Mouse (Mus musculus): ENCODE measurements at regions not wholly inside any gene's neighbourhood (a gene's known extent, or its start where the extent isn't known, plus 50 kb on each side); places are given as distances from the start of the nearest gene placed in this dataset.

- DNase-seq: no peak
Measured at GRCm38 (mm10) chr1:89207306-89207705, 137.1 kb downstream of the Sh3bp4 start.

- no peak for DNase-seq
Measured at GRCm38 (mm10) chr1:89211116-89211515, 140.9 kb downstream of the Sh3bp4 start.

GRCm38 (mm10) chr1:89228426-89228825 is 158.2 kb downstream of the Sh3bp4 start:
- no peak for DNase-seq

GRCm38 (mm10) chr1:89231756-89232155 is 161.5 kb downstream of the Sh3bp4 start:
- no peak for DNase-seq

GRCm38 (mm10) chr1:89232391-89232790 is 162.2 kb downstream of the Sh3bp4 start:
- DNase-seq: no peak

- peak; percentile 61 for DNase-seq
Measured at GRCm38 (mm10) chr1:89234895-89235294, 164.7 kb downstream of the Sh3bp4 start.

GRCm38 (mm10) chr1:89235296-89235695 is 165.1 kb downstream of the Sh3bp4 start:
- peak; percentile 71 for DNase-seq

- DNase-seq: no peak
Measured at GRCm38 (mm10) chr1:89237696-89238095, 167.5 kb downstream of the Sh3bp4 start.

- no peak for DNase-seq
Measured at GRCm38 (mm10) chr1:89244598-89244997, 174.4 kb downstream of the Sh3bp4 start.

- DNase-seq: no peak
Measured at GRCm38 (mm10) chr1:89245202-89246003, 175.2 kb downstream of the Sh3bp4 start.

GRCm38 (mm10) chr1:89251753-89252152 is 181.5 kb downstream of the Sh3bp4 start:
- peak; percentile 10 for DNase-seq

GRCm38 (mm10) chr1:89252528-89252927 is 182.3 kb downstream of the Sh3bp4 start:
- no peak for DNase-seq

- DNase-seq: no peak
Measured at GRCm38 (mm10) chr1:89257945-89258344, 187.7 kb downstream of the Sh3bp4 start.

- DNase-seq: no peak
Measured at GRCm38 (mm10) chr1:89265771-89266170, 188.8 kb upstream of the Agap1 start.

- no peak for DNase-seq
Measured at GRCm38 (mm10) chr1:89268806-89269205, 185.8 kb upstream of the Agap1 start.

GRCm38 (mm10) chr1:89271743-89272142 is 182.9 kb upstream of the Agap1 start:
- no peak for DNase-seq

- DNase-seq: no peak
Measured at GRCm38 (mm10) chr1:89273021-89273420, 181.6 kb upstream of the Agap1 start.

GRCm38 (mm10) chr1:89273786-89274362 is 180.7 kb upstream of the Agap1 start:
- DNase-seq: no peak

- no peak for DNase-seq
Measured at GRCm38 (mm10) chr1:89279382-89279781, 175.2 kb upstream of the Agap1 start.

- DNase-seq: peak; percentile 41
Measured at GRCm38 (mm10) chr1:89281107-89281655, 173.4 kb upstream of the Agap1 start.

GRCm38 (mm10) chr1:89285041-89285440 is 169.6 kb upstream of the Agap1 start:
- no peak for DNase-seq

- no peak for DNase-seq
Measured at GRCm38 (mm10) chr1:89287136-89287795, 167.3 kb upstream of the Agap1 start.

- DNase-seq: no peak
Measured at GRCm38 (mm10) chr1:89288001-89288400, 166.6 kb upstream of the Agap1 start.

GRCm38 (mm10) chr1:89288921-89289320 is 165.7 kb upstream of the Agap1 start:
- DNase-seq: no peak
